Mouse (Mus musculus): Measurements from ENCODE around the gene Dolk.

DNA sequence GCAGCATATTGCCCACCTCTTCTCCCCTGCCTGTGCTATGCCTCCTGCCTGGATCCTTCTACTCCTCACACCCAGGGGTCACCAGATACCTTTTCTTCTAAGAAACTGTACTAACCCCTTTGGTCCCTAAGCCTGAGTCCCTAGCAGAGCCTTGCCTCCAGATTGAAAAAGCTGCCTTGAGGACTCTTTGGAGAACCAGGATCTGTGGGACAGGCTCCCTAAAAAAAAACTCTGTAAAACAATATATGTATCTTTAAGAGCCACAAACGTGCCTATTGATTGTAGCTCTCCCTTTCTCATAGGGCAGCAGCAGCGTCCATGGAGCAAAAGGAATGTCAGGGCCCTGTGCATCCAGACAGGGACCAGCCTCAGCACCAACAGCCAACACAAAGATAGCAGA is 45.9 kb downstream of the Dolk start, which contains the start of gene Gm28035:
- TF ChIP-seq NANOG (IDR thresholded peaks at IDR 0.05; ENCODE audit: borderline replicate concordance, low read length), result no peak
- no peak for TF ChIP-seq CTCF (conservative IDR thresholded peaks at IDR 0.05; ENCODE audit: low read length)
- no peak for TF ChIP-seq POU5F1 (IDR thresholded peaks at IDR 0.05; ENCODE audit: borderline replicate concordance, low read length)
